Mouse (Mus musculus) embryonic fibroblast, embryonic 13.5 days (primary cell): Measurements from ENCODE around the gene Hnrnpd.

Experiments used
- CTCF ChIP-seq: IDR thresholded peaks from 2 replicates; pipeline ENCODE4 v1.5.1; 2011; ENCODE audit warnings: mild to moderate bottlenecking, control low read depth, low read length, moderate library complexity, borderline replicate concordance; ENCODE audit not compliant: insufficient read depth
- POLR2A ChIP-seq: IDR thresholded peaks from 2 replicates; pipeline ENCODE4 v1.6.1; 2011; ENCODE audit warnings: low read depth, mild to moderate bottlenecking, control low read depth, low read length, moderate library complexity

DNA sequence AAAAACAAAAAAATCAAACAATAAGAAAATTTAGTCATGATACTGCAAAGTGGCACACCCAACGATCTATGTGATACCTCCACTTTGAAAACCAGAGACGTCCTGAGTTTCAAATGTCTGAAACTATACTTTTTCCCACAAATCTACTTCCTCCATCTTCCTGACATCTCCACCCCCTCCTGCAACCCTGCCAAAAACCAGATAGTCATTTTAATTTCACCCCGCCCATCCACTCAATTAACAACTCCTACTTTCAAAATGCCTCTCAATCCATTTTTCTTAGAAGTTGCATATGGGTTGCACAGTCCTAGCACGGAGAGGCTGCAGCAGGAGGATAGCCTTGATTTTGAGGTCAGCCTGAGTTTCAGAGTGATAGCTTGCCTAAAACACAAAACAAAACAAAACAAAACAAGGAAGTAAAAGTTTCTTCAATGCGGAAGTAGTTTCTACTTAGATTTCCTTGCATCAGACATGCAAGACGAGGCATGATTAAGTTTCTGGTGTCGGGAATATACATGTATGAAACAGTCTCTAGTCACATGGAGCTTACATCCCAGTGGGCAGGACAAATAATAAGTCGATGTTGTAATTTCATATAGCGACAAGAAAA lies 4.8 kb upstream of the Hnrnpd start:
- TF ChIP-seq CTCF (no peak), POLR2A (no peak)
